Mouse (Mus musculus) left cerebral cortex, postnatal 4 days (tissue): ENCODE results near the gene Kcna2. TPM values are rescaled to one million over a fixed set of nuclear protein-coding genes. Genes with fewer than 3 reads are reported as not detected.

Experiments used
- DNase-seq: peaks from one replicate; pipeline ENCODE4 v3.0.0-alpha.2; 2022
- intact Hi-C: fragments of 180-260 bp; cut with DNase I; formaldehyde crosslinking; loops from one replicate; pipeline ENCODE4 v1.15.1; 2025
- total RNA-seq, 2 experiments: library from RNA; stranded (reverse); gene quantifications; 2 replicates each; pipeline ENCODE4 v1.2.3; 2021

The Kcna2 gene
- total RNA-seq, 2 experiments from 2014 or later = 21.6 to 21.8 TPM

GRCm38 (mm10) chr3:107101456-107101786 lies 475 bp downstream of the Kcna2 start:
- intact Hi-C loops = no loop called here
- peak; percentile 61 for DNase-seq

DNA sequence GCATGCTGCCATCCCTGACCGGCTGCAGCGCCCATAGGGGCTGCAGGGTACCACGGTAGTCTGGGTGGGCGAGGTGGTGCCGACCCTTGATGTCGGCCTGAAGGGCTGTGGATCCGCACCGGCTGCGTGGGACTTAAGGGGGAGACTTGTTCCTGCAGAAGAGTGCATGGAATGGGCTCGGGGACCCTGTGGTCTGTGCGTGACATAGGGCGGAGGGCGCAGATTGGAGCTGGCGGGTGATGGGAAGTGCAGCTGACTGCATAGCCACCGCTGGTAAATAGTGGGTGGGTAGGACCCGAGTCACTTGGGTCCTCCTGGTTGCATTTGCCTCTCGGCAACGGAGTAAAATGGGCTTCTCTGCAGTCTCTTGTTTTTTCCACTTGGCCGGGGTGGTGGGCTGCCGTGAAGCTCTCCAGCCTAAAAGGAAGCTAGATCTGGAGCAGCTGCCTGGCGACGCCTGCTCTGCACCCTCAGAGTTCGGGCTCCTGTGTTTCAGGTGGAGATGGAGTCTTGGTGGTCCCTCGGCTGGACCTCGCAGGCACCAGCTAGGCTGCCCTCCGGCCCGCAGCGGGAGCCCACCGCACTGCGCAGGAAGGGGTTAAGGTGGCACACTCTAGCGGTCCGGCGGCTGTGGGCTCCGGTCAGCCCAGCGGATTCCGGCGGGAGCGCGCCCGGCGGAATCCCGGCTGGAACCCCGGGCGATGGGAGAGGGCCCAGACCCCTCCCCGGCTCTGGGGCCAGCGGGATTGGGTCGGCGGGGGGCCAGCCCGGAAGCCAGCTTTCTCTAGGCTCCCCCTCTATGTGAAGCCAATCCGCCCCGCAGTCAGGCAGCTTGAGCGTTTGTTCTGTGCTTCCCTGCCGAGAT lies 1.1 kb downstream of the Kcna2 start:
- peak; percentile 57 for DNase-seq
- intact Hi-C loops = no loop called here

- no peak for DNase-seq
Observed at GRCm38 (mm10) chr3:107103041-107103440, 2.1 kb downstream of the Kcna2 start.

DNA sequence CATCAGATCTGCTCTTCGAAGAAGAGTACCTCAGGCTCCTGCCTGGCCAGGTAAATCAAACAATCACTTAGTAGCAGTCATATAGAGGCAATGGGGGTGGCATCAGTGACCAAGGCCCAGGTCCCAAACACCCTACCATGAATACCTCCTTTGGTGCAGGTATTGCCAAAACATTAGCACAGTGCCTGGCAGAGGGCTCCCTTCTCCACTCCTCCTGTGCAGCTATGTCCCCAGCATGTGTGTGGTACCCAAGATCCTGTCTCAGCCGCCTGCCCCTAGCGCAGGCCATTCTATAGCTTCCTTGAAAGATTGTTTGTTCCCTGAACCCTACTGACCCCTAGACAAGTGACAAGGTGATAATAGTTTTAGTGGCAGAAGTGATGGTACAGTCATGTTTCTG lies 2.5 kb downstream of the Kcna2 start:
- intact Hi-C loops = no loop called here
- DNase-seq = no peak

More at GRCm38 (mm10) chr3:107103041-107103440, 2.1 kb downstream of the Kcna2 start:
- intact Hi-C loops = no loop called here

DNA sequence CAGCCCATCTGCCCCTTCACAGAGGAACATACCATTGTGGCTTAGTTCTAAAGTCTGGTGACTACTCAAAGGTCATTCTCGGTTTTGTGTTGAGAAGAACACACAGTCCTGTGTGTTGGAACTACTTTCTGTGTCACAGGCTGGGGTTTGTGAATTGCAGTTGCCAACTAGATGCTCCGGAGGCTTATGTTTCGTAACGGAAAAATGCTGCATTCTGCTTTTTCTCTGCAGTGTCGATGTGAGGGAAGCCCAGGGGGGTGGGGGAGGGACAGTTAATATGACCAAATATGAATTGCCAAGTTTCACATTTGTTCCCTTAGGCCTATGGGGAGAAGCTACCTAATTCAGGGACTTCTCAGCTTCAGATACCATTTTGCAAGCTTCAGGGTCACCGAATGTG lies 5.0 kb downstream of the Kcna2 start:
- intact Hi-C loops = no loop called here

DNA sequence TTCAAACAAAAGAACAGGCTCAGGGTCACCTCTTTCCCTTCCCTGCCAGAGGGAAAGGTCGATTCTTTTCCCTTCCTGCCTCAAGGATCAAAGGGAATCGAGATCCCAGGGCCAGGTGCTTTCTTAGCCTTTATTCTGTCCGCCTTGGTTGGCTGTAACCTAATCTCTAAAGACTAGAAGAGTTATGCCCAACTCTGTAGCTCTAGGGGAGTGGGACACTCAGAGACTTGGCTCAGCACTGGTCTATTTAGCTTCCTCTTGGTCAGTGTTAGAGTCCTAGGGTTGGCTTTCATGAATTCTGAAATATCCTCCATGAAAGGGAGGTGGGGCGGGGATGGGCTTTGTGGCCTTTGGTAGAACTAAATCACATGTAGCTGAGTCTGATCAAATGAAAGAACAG lies 11.6 kb downstream of the Kcna2 start:
- DNase-seq = no peak
- intact Hi-C loops = no loop called here

More for the DNA sequence above, 5.0 kb downstream of the Kcna2 start:
- DNase-seq = no peak

DNA sequence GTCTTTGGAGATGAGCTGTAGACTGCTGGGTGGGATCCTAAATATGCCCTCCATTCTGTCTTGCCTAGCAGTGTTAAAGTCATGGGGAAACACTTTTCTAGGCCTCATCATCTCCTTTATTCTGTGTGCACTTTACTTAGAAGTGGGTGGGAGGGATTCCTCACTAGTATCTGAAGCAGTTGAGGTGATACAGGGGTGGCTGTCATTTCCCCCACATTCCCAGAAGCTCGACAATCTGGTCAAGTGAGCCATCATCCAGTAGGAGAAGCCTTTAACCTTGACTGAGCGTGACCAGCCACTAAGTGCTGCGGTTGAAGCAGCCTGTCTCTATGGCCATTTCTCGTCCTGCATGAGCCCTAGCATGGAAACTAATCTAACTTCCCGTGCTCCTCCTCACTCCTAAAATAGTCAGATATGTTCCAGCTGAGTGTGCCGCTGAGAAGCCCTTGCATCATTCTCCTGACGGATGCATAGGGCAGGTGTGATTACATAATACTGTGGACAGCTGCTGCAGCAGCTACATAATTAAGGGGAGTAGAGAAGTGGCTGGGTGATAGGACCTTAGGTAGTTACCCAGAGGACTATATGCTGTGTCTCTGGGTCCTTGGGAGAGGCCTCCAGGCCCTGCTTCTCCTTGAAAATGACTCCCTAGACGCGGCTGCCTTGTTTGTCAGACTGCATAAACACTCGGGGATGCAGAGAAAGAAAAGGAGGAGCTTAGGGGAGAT lies 12.2 kb downstream of the Kcna2 start:
- intact Hi-C loops = no loop called here
- no peak for DNase-seq

- intact Hi-C loops = no loop called here
- DNase-seq = peak; percentile 69
Observed at GRCm38 (mm10) chr3:107113771-107114737, 13.1 kb downstream of the Kcna2 start.

GRCm38 (mm10) chr3:107114941-107115340 lies 14.0 kb downstream of the Kcna2 start:
- DNase-seq = peak; percentile 80
- intact Hi-C loops = no loop called here

DNA sequence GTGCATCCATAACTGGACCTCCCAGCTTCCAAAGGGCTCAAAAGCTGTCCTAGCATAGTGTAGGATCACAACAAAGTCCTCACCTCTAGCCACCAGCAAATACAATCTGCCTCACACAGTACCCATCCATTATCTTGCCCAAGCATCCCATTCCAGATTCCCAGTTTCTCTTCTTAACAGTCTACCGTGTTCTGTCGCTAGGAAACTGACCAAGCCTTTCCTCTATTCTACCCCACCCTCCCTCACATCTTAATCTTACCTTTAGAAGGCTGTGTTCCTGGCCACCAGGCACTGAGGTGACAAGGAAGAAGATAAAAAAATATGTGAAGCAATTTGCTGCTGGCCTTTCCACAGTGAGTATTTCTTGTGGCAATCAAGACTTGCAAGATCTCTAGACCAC lies 14.8 kb downstream of the Kcna2 start:
- intact Hi-C loops = no loop called here
- DNase-seq = no peak

DNA sequence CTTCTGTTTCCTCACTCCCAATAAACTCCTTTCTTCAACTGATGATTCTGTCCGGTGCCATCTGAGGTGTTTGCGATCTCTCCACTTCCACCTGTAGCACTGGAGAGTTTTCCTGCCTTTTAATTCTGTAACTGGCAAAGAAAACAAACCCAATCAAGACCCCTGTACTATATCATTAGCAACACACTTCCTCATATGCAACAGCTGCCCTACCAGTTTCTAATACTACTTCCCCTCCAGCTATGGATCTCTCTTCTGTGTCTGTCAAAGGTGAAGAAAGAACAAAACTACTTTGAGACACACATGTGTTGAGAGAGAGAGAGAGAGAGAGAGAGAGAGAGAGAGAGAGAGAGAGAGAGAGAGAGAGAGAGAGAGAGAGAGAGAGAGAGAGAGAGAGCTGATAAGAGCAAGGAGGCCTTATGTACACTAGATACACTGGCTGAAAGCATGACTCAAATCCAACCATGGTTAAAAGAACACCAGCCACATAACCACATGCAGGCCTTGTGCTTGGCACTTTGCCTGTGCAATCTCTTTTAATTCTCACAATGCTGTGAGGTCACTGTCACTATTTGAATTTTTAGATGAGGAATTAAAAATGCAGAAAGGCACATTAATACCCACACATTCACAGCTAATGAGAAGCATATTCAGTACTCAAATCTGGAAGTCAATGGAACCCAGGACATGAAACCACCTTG lies 19.1 kb downstream of the Kcna2 start:
- no peak for DNase-seq
- intact Hi-C loops = no loop called here

DNA sequence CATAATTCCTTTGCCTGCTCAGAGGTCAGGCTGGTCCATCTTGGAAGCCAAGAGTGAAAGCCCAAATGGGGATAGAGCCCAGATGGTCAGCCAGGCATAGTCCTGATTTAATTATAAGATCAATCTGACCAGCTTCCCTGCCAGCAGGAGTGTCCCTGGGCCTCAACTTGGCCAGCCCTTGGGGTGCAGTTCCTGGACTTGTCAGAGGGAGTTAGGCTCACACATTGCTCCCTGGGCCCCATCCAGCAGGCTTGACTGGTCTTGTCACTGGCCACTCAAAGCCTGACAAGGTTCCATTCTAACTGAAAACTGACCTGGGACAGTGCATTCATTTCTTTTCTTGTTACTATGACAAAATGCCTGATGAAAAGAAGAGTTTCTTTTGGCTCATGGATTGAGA lies 21.4 kb downstream of the Kcna2 start:
- intact Hi-C loops = no loop called here
- peak; percentile 63 for DNase-seq

GRCm38 (mm10) chr3:107127667-107128066 lies 26.7 kb downstream of the Kcna2 start:
- intact Hi-C loops = no loop called here
- DNase-seq = no peak

- intact Hi-C loops = no loop called here
- DNase-seq = no peak
Observed at GRCm38 (mm10) chr3:107128421-107128820, 27.5 kb downstream of the Kcna2 start.

GRCm38 (mm10) chr3:107129251-107129650 lies 28.3 kb downstream of the Kcna2 start:
- DNase-seq = no peak
- intact Hi-C loops = no loop called here

- intact Hi-C loops = no loop called here
- DNase-seq = peak; percentile 28
Observed at GRCm38 (mm10) chr3:107130661-107131326, 29.8 kb downstream of the Kcna2 start.

GRCm38 (mm10) chr3:107131846-107132245 lies 30.9 kb downstream of the Kcna2 start:
- DNase-seq = no peak
- intact Hi-C loops = no loop called here

DNA sequence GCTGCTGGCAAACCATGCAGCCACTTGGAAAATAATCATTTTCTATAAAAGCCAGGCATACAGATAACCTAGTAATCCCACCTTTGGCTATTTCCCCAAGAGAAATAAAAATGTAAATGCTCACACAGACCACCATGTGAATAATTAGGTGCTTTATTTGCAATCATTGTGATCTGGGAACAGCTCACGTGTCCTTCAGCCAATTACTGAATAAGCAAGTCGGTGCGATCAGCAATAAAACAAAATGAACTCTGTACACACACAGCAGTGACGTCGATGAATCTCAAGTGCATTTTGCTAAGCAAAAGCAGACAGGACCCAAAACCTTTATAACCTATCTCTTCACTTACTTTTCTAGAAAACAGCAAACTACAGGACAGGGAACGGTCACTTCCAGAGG lies 31.7 kb downstream of the Kcna2 start:
- DNase-seq = no peak
- intact Hi-C loops = no loop called here

DNA sequence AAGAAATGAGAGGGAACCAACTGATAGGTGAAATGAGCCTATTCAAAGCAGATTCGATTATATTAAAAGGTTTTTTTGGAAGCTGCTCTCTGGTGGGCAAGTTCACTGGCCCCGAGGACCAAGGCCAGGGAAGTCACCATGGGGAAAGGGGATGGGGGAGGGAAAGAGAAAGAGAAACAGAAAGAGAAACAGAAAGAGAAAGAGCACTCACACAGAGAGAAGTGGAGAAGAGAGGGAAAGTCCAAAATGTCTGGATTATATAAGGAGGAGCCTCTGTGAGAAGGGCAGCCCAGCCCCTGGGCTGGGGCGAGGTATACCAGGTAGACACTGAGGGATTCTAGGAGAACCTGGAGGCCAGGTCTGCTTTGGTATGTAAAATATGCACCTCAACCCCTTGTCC lies 33.5 kb downstream of the Kcna2 start:
- intact Hi-C loops = no loop called here
- no peak for DNase-seq

DNA sequence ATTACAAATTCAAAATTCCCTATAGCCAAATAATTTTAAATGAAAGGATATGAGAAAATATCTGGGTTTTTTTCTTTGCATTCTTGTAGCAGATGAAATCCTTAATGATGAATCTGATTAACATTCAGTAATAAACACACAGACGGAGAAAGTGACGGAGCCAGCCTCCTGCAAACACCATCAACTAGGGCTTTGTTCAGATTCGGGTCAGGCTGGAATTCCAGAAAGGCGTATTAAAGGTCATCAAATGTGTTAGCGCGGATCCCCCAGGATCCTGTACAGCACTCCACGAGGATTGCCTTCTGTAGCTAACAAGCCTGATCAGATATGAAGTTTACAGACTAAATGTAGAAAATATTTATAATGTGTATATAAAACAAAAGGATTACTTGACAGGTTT lies 46.2 kb downstream of the Kcna2 start:
- DNase-seq = no peak
- intact Hi-C loops = no loop called here
